Mouse (Mus musculus) kidney, embryonic 15.5 days (tissue): ENCODE measurements around the gene Scin. TPM values are rescaled to one million over a fixed set of nuclear protein-coding genes. Genes with fewer than 3 reads are reported as not detected.
A peak's percentile ranks its signal among the peaks of the same experiment; 100 is the strongest.

ENCODE experiments used
- ATAC-seq: fragments of 200-750 bp; cut with Nextera tagmentation; replicated peaks from 2 replicates; pipeline ENCODE4 v1.8.0; 2017; ENCODE audit warnings: moderate TSS enrichment; ENCODE audit not compliant: low FRiP score
- H3K27ac ChIP-seq: fragments of 300-500 bp; sonication (generic); 2 replicates; pipeline ENCODE4 v1.5.1; 2015; ENCODE audit warnings: mild to moderate bottlenecking, inconsistent platforms
- H3K27me3 ChIP-seq: fragments of 300-500 bp; sonication (generic); 2 replicates; pipeline ENCODE4 v1.6.1; 2015; ENCODE audit warnings: inconsistent platforms
- H3K36me3 ChIP-seq: fragments of 300-500 bp; sonication (generic); 2 replicates; pipeline ENCODE4 v1.6.1; 2015; ENCODE audit warnings: inconsistent platforms
- H3K4me1 ChIP-seq: fragments of 300-500 bp; sonication (generic); 2 replicates; pipeline ENCODE4 v1.6.1; 2015; ENCODE audit warnings: inconsistent platforms
- H3K4me2 ChIP-seq: fragments of 300-500 bp; sonication (generic); 2 replicates; pipeline ENCODE4 v1.6.1; 2015; ENCODE audit warnings: moderate library complexity, mild to moderate bottlenecking, inconsistent platforms
- H3K4me3 ChIP-seq: fragments of 300-500 bp; sonication (generic); replicated peaks from 2 replicates; pipeline ENCODE4 v1.5.1; 2015; ENCODE audit warnings: mild to moderate bottlenecking, inconsistent platforms
- H3K9ac ChIP-seq: fragments of 300-500 bp; sonication (generic); 2 replicates; pipeline ENCODE4 v1.6.1; 2015; ENCODE audit warnings: mild to moderate bottlenecking, inconsistent platforms
- H3K9me3 ChIP-seq: fragments of 300-500 bp; sonication (generic); replicated peaks from 2 replicates; pipeline ENCODE4 v1.6.1; 2016; ENCODE audit warnings: inconsistent platforms
- WGBS: fragments of 180-500 bp; shearing (Covaris S2); methylation state at CpG from one replicate; pipeline ENCODE4 v1.1.7; 2015; ENCODE audit warnings: mixed read lengths; 5-methylcytosine and 5-hydroxymethylcytosine counted together
- polyA plus RNA-seq: library from polyadenylated mRNA; unstranded; fragments of >200 nt; fragmentation: Nextera tagmentation; extraction: Ambion mirVana; gene quantifications from 2 replicates; pipeline ENCODE4 v1.2.1, GENCODE M21; 2015

The Scin gene
- polyA plus RNA-seq, 1 experiment from 2014 or later, result 14.9 TPM

GRCm38 (mm10) chr12:40022344-40022743 lies 111.7 kb downstream of the Scin start:
- 80% methylated on average over 3 of the region's 3 CpGs for WGBS
- Histone ChIP-seq H3K4me2 (no peak overlapping the region), H3K36me3 (no peaks in the 10 kb centered on the region), H3K27ac (no peak overlapping the region), H3K4me1 (no peaks in the 10 kb centered on the region), H3K9ac (no peak overlapping the region), H3K9me3 (no peaks in the 10 kb centered on the region), H3K4me3 (no peak overlapping the region), H3K27me3 (no peaks in the 10 kb centered on the region)
- ATAC-seq, result no peak

DNA sequence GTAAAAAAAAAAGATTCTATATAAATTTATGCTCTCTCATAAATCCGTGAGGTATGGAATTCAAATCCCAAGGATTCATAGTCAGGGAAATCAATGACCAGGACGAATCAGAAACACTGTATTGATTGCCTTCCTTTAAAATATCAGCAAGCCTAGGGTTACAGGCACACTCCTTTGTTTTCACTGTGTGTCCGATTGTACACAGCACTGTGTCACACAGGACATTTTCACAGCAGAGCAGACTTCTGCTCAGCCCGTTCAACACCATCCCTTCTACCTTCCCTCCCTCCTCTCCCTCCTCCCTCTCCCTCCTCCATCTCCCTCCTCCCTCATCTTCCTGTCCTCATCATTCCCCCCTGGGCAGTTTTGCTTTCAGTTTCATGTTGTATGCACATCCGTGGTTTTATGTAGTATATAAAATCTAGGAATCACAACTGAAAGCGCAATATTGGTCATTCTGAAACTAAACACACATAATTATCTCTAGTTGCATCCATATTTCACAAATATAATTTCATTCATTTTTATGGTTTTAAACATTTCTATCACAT lies 116.0 kb downstream of the Scin start:
- H3K27me3 ChIP-seq, result no peaks in the 10 kb centered on the region
- H3K9me3 ChIP-seq, result no peaks in the 10 kb centered on the region
- no peak overlapping the region for H3K4me2 ChIP-seq
- no peak overlapping the region for H3K4me3 ChIP-seq
- no peak for ATAC-seq
- no peaks in the 10 kb centered on the region for H3K36me3 ChIP-seq
- peaks cover 10% of the 10 kb centered on the region for H3K4me1 ChIP-seq
- no peak overlapping the region for H3K27ac ChIP-seq
- H3K9ac ChIP-seq, result no peak overlapping the region
- WGBS, result 72% methylated on average over 6 of the region's 6 CpGs

GRCm38 (mm10) chr12:40016648-40017460 lies 117.2 kb downstream of the Scin start:
- H3K27ac ChIP-seq, result peak overlapping the region; percentile 65
- H3K4me3 ChIP-seq, result peak overlapping the region; percentile 37
- no peaks in the 10 kb centered on the region for H3K9me3 ChIP-seq
- 6% methylated on average over 19 of the region's 19 CpGs for WGBS
- no peaks in the 10 kb centered on the region for H3K36me3 ChIP-seq
- H3K4me1 ChIP-seq, result peaks cover 10% of the 10 kb centered on the region
- H3K27me3 ChIP-seq, result no peaks in the 10 kb centered on the region
- 0 out of 2 replicates have a peak overlapping the region, but pooled peaks have one; percentile 19 for H3K9ac ChIP-seq
- peak overlapping the region; percentile 59 for H3K4me2 ChIP-seq
- peak; percentile 82 for ATAC-seq

- Histone ChIP-seq H3K4me2 (no peak overlapping the region), H3K9ac (no peak overlapping the region), H3K9me3 (no peaks in the 10 kb centered on the region), H3K36me3 (no peaks in the 10 kb centered on the region), H3K4me3 (no peak overlapping the region), H3K4me1 (peaks cover 10% of the 10 kb centered on the region), H3K27me3 (no peaks in the 10 kb centered on the region), H3K27ac (no peak overlapping the region)
- WGBS, result 60% methylated on average over 9 of the region's 9 CpGs
- ATAC-seq, result 0 out of 2 replicates have a peak, but pooled peaks have one; percentile 19
Observed at GRCm38 (mm10) chr12:40016068-40016467, 118.0 kb downstream of the Scin start.

- Histone ChIP-seq H3K27me3 (no peaks in the 10 kb centered on the region), H3K27ac (no peak overlapping the region), H3K4me2 (no peak overlapping the region), H3K9me3 (no peaks in the 10 kb centered on the region), H3K36me3 (no peaks in the 10 kb centered on the region), H3K9ac (no peak overlapping the region), H3K4me1 (no peaks in the 10 kb centered on the region), H3K4me3 (no peak overlapping the region)
- 60% methylated on average over 2 of the region's 2 CpGs for WGBS
- no peak for ATAC-seq
Observed at GRCm38 (mm10) chr12:40009866-40010265, 124.2 kb downstream of the Scin start.

Other genes with a start within 250 kb of the Scin start
- 44.8 and 48.4 TPM in 2 replicates for gene Arl4a, start 96.2 kb downstream of the Scin start, polyA plus RNA-seq
- gene Lsmem1, start 65.3 kb upstream of the Scin start, polyA plus RNA-seq, result 0.17 and 0.24 TPM in 2 replicates
- 102 and 105 TPM in 2 replicates for gene Ifrd1, start 114.3 kb upstream of the Scin start, polyA plus RNA-seq